Mouse (Mus musculus) E14TG2a.4 (cell line): Measurements from ENCODE around the gene Ccdc194.

ENCODE experiments used
- H3K27me3 ChIP-seq: 2 replicates; pipeline ENCODE4 v1.6.1; 2014; ENCODE audit warnings: low read length, control low read depth; ENCODE audit not compliant: insufficient read depth
- H3K36me3 ChIP-seq: 2 replicates; pipeline ENCODE4 v1.6.1; 2014; ENCODE audit warnings: low read length, control low read depth; ENCODE audit not compliant: insufficient read depth
- H3K4me1 ChIP-seq: replicated peaks from 2 replicates; pipeline ENCODE4 v1.6.1; 2014; ENCODE audit warnings: low read depth, low read length, control low read depth
- H3K4me3 ChIP-seq: replicated peaks from 2 replicates; pipeline ENCODE4 v1.5.1; 2014; ENCODE audit warnings: mild to moderate bottlenecking, low read length
- H3K9me3 ChIP-seq: 2 replicates; pipeline ENCODE4 v1.6.1; 2014; ENCODE audit warnings: low read length, control low read depth
- CTCF ChIP-seq: conservative IDR thresholded peaks from 2 replicates; pipeline ENCODE4 v1.5.1; 2014; ENCODE audit warnings: low read length
- NANOG ChIP-seq: IDR thresholded peaks from 2 replicates; pipeline ENCODE4 v1.6.1; 2014; ENCODE audit warnings: borderline replicate concordance, low read length, mixed read lengths
- POU5F1 ChIP-seq: IDR thresholded peaks from 2 replicates; pipeline ENCODE4 v1.6.1; 2014; ENCODE audit warnings: low read length, borderline replicate concordance

The Ccdc194 gene

DNA sequence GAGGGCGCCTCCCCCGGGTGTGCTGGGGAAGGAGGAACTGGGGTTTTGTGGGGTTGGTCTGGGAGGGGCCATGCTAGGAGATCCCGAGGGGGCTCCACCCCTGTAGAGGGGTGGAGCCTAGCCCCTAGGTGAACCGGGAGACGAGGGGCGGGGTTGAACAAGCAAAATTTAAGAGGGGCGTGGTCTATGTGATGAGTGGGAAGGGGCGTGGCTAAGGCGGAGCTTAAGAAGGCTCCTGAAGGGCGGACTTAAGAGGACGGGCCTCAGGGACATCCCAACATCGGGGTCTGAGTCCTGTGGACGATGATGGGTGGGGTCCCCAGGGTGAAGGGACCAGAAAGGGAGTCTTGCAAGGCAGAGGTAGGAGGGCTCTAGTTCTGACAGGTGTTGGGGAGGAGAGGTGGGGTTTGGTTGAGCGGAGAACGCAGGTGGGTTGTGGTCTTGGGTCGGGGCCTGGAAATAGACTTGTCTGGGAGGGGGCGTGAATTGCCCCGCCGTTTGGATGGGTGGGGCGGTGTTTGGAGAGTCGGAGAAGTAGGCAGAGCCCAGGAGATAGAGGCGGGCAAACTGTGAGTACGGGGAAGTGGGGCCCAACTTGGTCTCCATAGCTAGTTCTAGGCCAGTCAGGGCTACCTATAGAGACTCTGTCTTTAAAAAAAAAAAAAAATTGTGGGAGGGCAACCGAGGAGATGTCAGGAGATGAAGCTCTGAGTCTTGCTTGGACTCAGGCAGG is 33.6 kb upstream of the Ccdc194 start:
- H3K27me3 ChIP-seq: peaks cover 77% of the 10 kb centered on the region
- H3K4me1 ChIP-seq: peaks cover 37% of the 10 kb centered on the region
- peaks cover 4% of the 10 kb centered on the region for H3K9me3 ChIP-seq
- no peak for TF ChIP-seq POU5F1
- no peak for TF ChIP-seq CTCF
- no peak for TF ChIP-seq NANOG
- peak overlapping the region; percentile 85 for H3K4me3 ChIP-seq
- H3K36me3 ChIP-seq: no peaks in the 10 kb centered on the region

DNA sequence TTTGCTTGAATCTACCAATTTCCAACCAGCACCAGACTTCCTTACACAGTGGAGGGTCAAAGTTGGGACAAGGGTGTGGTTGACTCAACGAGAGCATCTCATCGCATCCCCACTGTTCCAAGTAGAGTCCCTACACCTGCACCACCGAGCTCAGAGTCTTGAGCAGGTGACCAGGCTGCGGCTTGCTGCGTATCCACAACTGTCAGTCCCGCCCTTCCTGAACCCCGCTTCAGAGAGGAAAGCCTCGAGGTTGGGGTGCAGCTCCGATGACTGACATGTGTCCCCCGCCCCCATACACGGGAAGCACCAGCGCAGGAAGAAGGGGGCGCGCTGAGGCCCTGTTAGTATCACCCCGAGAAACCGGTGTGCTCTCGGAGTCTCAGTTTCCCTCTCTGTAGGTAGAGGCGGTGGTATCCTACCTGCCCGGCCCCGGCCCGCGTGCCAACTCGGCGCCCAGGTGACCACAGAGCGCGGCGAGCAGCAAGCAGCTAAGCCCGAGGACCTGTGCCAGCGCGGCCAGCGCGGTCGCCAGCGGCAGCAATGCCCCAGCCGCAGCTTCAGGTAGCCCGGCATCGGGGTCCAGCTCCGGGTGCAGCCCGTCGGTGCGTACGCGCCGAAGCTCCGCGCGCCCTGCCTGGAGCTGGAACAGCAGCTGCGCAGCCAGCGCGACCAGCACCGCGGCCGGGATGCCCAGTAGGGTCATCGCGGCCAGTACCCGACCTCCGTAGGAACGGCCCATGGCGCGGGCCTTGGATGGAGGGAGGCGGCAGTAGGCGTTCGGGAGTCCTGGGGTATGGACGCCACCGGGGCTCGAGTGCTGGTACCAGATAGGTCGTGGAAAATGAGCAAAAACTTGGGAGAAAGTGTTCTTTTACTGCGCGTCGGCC is 32.8 kb upstream of the Ccdc194 start, which contains the start of gene Tmem221:
TSS of gene Tmem221 (minus strand) at position 801 of the 887 bp plus-strand sequence.
- peaks cover 73% of the 10 kb centered on the region for H3K27me3 ChIP-seq
- TF ChIP-seq CTCF (no peak), POU5F1 (no peak), NANOG (no peak)
- H3K9me3 ChIP-seq: no peaks in the 10 kb centered on the region
- H3K4me1 ChIP-seq: peaks cover 37% of the 10 kb centered on the region
- H3K4me3 ChIP-seq: peak within 1 kb of the TSS; percentile 85
- no peaks in the 10 kb centered on the region for H3K36me3 ChIP-seq

DNA sequence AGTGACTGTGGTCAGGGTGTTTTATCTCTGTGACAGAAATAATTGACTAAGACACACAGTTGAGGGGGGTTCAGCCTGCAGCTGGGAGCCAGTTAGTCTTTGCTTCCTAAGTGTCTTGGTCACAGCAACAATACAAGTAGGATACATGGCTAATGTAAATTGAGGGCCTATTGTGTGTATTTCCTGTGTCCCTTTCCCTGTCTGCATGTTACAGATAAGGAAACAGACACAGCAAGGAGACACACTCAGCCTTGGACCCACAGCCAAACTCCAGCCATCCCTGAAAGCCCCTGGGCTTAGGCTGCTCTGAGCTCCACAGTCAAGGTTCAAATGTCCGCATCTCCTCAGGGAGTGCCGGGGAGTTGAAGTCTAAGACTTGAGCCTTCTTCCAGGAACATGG is 29.1 kb upstream of the Ccdc194 start:
- H3K4me3 ChIP-seq: no peak overlapping the region
- H3K9me3 ChIP-seq: no peaks in the 10 kb centered on the region
- no peaks in the 10 kb centered on the region for H3K36me3 ChIP-seq
- no peak for TF ChIP-seq NANOG
- TF ChIP-seq CTCF: no peak
- no peak for TF ChIP-seq POU5F1
- H3K27me3 ChIP-seq: peaks cover 48% of the 10 kb centered on the region
- peaks cover 30% of the 10 kb centered on the region for H3K4me1 ChIP-seq

DNA sequence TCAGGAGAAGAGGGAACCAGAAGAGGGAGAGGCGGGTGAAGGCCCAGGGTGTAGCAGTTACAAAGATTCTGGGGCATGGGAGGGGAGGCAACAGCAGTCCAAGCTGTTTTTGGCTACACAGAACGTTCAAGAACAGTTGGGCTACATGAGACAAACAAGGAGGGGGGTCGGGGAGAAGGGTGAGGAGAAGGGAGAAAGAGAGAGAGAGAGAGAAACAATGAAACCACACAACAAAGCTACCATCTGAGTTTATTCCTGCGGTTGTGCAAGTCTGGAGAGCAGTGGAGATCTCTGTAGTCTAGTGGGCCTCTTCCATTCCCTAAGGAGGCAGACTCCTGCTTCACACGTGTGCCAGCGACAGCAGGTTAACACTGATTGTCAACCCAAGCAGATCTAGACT is 28.5 kb upstream of the Ccdc194 start:
- no peaks in the 10 kb centered on the region for H3K9me3 ChIP-seq
- peaks cover 48% of the 10 kb centered on the region for H3K27me3 ChIP-seq
- TF ChIP-seq NANOG (no peak), CTCF (no peak), POU5F1 (no peak)
- H3K36me3 ChIP-seq: no peaks in the 10 kb centered on the region
- no peak overlapping the region for H3K4me3 ChIP-seq
- peaks cover 25% of the 10 kb centered on the region for H3K4me1 ChIP-seq

DNA sequence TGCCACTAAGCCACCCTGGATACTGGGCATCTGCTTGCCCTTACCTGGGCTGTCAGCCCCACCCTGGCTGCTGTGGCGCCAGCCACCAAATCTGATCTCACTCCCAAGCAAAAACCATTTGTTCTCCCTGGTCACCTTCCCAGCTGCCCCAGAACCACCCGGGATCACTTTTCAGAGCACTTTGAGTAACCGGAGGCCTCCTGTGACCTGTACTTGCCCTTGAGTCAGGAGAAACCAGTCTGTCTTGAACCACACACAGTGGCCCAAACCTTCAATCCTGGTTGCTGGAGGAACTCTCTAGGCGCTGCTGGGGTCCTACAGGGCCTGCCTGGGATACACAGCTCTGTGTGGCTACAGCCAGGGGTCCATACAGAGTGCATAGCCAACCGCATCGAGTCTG is 27.3 kb upstream of the Ccdc194 start:
- Histone ChIP-seq H3K9me3 (no peaks in the 10 kb centered on the region), H3K4me3 (no peak overlapping the region), H3K27me3 (peaks cover 38% of the 10 kb centered on the region), H3K4me1 (peaks cover 23% of the 10 kb centered on the region), H3K36me3 (peaks cover 10% of the 10 kb centered on the region)
- TF ChIP-seq CTCF: no peak
- no peak for TF ChIP-seq POU5F1
- TF ChIP-seq NANOG: no peak

DNA sequence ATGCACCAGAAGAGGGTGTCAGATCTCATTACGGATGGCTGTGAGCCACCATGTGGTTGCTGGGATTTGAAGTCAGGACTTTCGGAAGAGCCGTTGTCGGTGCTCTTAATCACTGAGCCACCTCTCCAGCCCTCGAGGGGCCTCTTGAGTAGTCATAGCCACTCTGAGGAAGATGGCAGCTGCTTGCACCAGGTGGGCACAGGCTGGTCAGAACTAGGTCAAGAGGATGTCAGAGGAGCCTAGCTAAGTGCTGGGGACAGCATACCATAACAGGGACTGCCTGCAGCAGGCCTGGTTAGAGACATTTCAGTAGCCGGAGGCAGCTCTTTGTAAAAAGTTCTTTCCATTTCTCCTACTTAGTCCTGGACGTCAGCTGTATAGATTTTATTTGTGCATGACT is 25.2 kb upstream of the Ccdc194 start:
- Histone ChIP-seq H3K4me1 (peaks cover 26% of the 10 kb centered on the region), H3K27me3 (peaks cover 18% of the 10 kb centered on the region), H3K4me3 (no peak overlapping the region), H3K36me3 (peaks cover 29% of the 10 kb centered on the region), H3K9me3 (no peaks in the 10 kb centered on the region)
- TF ChIP-seq POU5F1: no peak
- TF ChIP-seq NANOG: no peak
- TF ChIP-seq CTCF: no peak

DNA sequence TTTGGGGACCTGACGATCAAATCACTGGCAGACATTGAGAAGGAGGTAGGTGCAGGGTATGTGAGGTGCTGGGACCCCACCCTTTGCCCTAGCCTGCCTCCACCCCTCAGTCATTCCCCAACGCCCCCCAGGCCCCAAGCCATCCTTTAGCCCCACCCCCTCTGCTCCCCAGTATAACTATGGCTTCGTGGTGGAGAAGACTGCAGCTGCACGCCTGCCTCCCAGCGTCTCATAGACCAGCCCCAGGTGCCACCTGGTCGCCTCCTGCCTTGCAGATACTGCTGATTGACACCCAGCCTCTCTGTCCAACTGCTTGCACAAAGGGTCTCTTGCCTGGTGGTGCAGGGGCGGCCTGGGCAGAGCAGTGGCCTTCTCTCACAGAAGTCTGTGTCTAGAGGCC is 22.1 kb upstream of the Ccdc194 start:
- TF ChIP-seq POU5F1 (no peak), NANOG (no peak)
- Histone ChIP-seq H3K4me3 (no peak overlapping the region), H3K36me3 (peaks cover 40% of the 10 kb centered on the region), H3K27me3 (0 out of 2 replicates have a peak, but pooled peaks cover under 1% of the 10 kb centered on the region), H3K4me1 (peaks cover 25% of the 10 kb centered on the region), H3K9me3 (no peaks in the 10 kb centered on the region)

DNA sequence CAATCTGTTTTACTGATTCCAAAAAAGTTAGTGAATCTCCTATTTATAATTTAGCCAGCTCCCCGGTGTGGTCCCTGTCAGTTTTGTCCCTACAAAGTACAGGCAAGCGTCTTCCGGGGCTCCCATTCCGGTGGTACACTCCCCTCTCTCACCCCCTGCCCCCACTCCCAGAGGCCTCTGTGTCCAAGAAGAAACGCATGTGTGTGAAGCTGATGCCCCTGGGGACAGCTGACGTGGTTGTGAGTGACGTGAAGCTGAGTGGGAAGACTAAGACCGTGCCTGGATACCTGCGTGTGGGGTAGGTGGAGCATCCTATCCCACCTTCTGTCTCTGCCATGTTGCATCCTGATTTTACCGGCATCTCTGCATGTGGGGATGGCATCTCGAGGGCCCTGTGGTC is 19.5 kb upstream of the Ccdc194 start:
- Histone ChIP-seq H3K9me3 (no peaks in the 10 kb centered on the region), H3K4me3 (no peak overlapping the region), H3K36me3 (peaks cover 40% of the 10 kb centered on the region), H3K4me1 (peaks cover 27% of the 10 kb centered on the region), H3K27me3 (peaks cover 9% of the 10 kb centered on the region; the same call in 1 of the 2 replicates)
- no peak for TF ChIP-seq CTCF
- no peak for TF ChIP-seq POU5F1
- TF ChIP-seq NANOG: no peak
